Comparison of ENCODE assay signal across 10 mouse cellular contexts in the genomic region with DNA sequence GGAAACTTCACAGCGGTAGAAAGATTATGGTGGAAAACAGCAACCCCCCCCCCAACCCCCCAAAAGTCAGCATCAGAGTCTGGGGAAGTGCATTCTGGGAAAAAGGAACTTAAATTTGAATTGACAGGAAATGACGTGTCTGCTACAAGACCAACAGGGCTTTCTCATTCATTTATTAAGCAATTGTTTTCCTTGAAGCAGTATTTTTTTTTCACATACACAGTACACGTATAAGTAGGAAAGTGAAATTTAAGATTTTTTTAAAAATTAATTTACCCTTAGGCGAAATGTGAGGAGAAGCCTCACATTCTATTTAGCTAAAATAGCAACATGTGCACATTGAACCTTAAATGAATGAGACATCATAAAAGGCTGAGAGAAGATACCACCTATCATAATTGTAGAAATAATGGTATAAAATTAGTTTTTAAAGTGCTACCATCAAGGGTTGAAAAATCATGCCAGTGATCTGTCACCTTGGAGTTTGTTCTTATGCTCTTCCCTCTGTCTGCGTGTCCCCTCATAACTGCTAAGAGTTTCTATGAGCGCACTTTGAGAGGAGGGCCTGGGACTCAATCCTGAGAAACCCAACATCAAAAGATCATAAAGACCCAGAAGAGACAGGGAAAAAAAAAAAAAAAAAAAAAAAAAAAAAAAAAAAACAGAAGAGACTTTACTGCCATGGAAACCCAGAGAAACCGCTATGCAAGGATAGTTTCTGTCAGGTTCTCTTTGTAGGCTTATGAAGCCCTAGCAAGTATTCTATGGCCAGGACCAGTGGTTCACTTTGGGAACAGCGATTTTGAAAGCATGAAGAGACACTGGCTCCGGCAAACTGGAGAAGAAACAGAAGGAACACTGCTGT. TPM values are rescaled to one million over a fixed set of nuclear protein-coding genes. Genes with fewer than 3 reads are reported as not detected.
DNase-seq lines count a peak whose midpoint lies in the region; ATAC-seq and TF ChIP-seq lines count a peak whose summit lies in the region.
"Had no signal": no experiment of that assay in that cellular context is flagged by ENCODE, and none has a peak within 500 bp of the region (broad histone marks: within the 10 kb centered on the region; RNA-seq: fewer than 3 reads in every experiment).

No protein-coding gene starts in this region.

- DNase-seq in cerebellum, adult 2 months = no peak
- no peak for DNase-seq in cerebellum, postnatal 36 days
- no peak for DNase-seq in neural tube, embryonic 11.5 days (ENCODE audit: low spot score)
- no peak for DNase-seq in neural tube, embryonic 10.5 days (ENCODE audit: extremely low spot score, low spot score)
- DNase-seq in gastrocnemius, postnatal 36 days = no peak
- no peak for DNase-seq in adipocyte (ENCODE audit: low spot score)

- no peak for TF ChIP-seq CTCF in cerebellum, adult 2 months (IDR thresholded peaks at IDR 0.05; ENCODE audit: borderline replicate concordance, insufficient read depth, low read depth, low read length)

- no peak overlapping the region for H3K27ac ChIP-seq in cerebellum, adult 2 months (ENCODE audit: insufficient read depth, low read length)
- no peak overlapping the region for H3K27ac ChIP-seq in neural tube, embryonic 11.5 days (ENCODE audit: low read depth, low read length)
- H3K27ac ChIP-seq in liver, embryonic 12.5 days = peak overlapping the region; percentile 54; the same call in 1 of the 2 replicates
- H3K27ac ChIP-seq in stomach, embryonic 14.5 days (ENCODE audit: low read length) = no peak overlapping the region

- no peaks in the 10 kb centered on the region for H3K27me3 ChIP-seq in cerebellum, adult 2 months (ENCODE audit: control insufficient read depth, insufficient read depth, low read length)
- no peaks in the 10 kb centered on the region for H3K27me3 ChIP-seq in neural tube, embryonic 11.5 days (ENCODE audit: control insufficient read depth, insufficient read depth, low read length)
- H3K27me3 ChIP-seq in liver, embryonic 12.5 days (replicated peaks) = no peaks in the 10 kb centered on the region
- no peaks in the 10 kb centered on the region for H3K27me3 ChIP-seq in stomach, embryonic 14.5 days (ENCODE audit: control insufficient read depth, insufficient read depth, low read length)

- H3K4me1 ChIP-seq in cerebellum, adult 2 months (ENCODE audit: control insufficient read depth, insufficient read depth, low read length) = no peaks in the 10 kb centered on the region; the same call in 1 of the 2 replicates
- no peaks in the 10 kb centered on the region; the same call in 1 of the 2 replicates for H3K4me1 ChIP-seq in neural tube, embryonic 11.5 days (ENCODE audit: control insufficient read depth, insufficient read depth, low read length)
- peaks cover 16% of the 10 kb centered on the region for H3K4me1 ChIP-seq in liver, embryonic 12.5 days
- H3K4me1 ChIP-seq in stomach, embryonic 14.5 days (ENCODE audit: control insufficient read depth, insufficient read depth, low read length) = peaks cover 4% of the 10 kb centered on the region; the same call in 1 of the 2 replicates

- TF ChIP-seq POLR2A in cerebellum, adult 2 months (IDR thresholded peaks at IDR 0.05; ENCODE audit: borderline replicate concordance, insufficient read depth, low read length) = no peak

- no peak for ATAC-seq in neural tube, embryonic 11.5 days (ENCODE audit: insufficient read depth, low FRiP score, low TSS enrichment)
- no peak for ATAC-seq in liver, embryonic 12.5 days
- ATAC-seq in stomach, embryonic 14.5 days (ENCODE audit: insufficient number of reproducible peaks, insufficient read depth, low FRiP score, low read depth) = no peak

- 80% methylated on average over 9 of the region's 9 CpGs for WGBS in cerebellum, adult 2 months
- WGBS in neural tube, embryonic 11.5 days = 78% methylated on average over 9 of the region's 9 CpGs
- 69% methylated on average over 9 of the region's 9 CpGs for WGBS in liver, embryonic 12.5 days (ENCODE audit: insufficient replicate concordance)
- 81% methylated on average over 9 of the region's 9 CpGs for WGBS in stomach, embryonic 14.5 days

- H3K36me3 ChIP-seq in neural tube, embryonic 11.5 days (ENCODE audit: control insufficient read depth, insufficient read depth, low read length) = no peaks in the 10 kb centered on the region
- no peaks in the 10 kb centered on the region for H3K36me3 ChIP-seq in liver, embryonic 12.5 days
- no peaks in the 10 kb centered on the region for H3K36me3 ChIP-seq in stomach, embryonic 14.5 days (ENCODE audit: control insufficient read depth, insufficient read depth, low read length)

- peak overlapping the region; percentile 34 for H3K4me2 ChIP-seq in neural tube, embryonic 11.5 days (ENCODE audit: low read depth)
- peak overlapping the region; percentile 65 for H3K4me2 ChIP-seq in liver, embryonic 12.5 days
- peak overlapping the region; percentile 15; the same call in 1 of the 2 replicates for H3K4me2 ChIP-seq in stomach, embryonic 14.5 days (replicated peaks; ENCODE audit: low read depth, low read length)

- peak overlapping the region; percentile 35 for H3K4me3 ChIP-seq in cerebellum, adult 2 months (replicated peaks; ENCODE audit: insufficient read depth, low read depth, low read length)
- H3K4me3 ChIP-seq in neural tube, embryonic 11.5 days (ENCODE audit: low read depth, low read length) = 0 out of 2 replicates have a peak overlapping the region, but pooled peaks have one; percentile 14
- peak overlapping the region; percentile 48 for H3K4me3 ChIP-seq in liver, embryonic 12.5 days
- H3K4me3 ChIP-seq in stomach, embryonic 14.5 days (ENCODE audit: low read depth, low read length) = peak overlapping the region; percentile 10

- no peak overlapping the region for H3K9ac ChIP-seq in neural tube, embryonic 11.5 days (ENCODE audit: low read length)
- H3K9ac ChIP-seq in liver, embryonic 12.5 days = no peak overlapping the region
- no peak overlapping the region for H3K9ac ChIP-seq in stomach, embryonic 14.5 days (replicated peaks; ENCODE audit: low read depth, low read length)

- H3K9me3 ChIP-seq in neural tube, embryonic 11.5 days (ENCODE audit: control insufficient read depth, low read length) = no peaks in the 10 kb centered on the region
- H3K9me3 ChIP-seq in liver, embryonic 12.5 days (replicated peaks) = no peaks in the 10 kb centered on the region
- no peaks in the 10 kb centered on the region for H3K9me3 ChIP-seq in stomach, embryonic 14.5 days (ENCODE audit: control insufficient read depth, low read depth, low read length)

- intact Hi-C loops in gastrocnemius, postnatal 36 days (cut with DNase I) = no loop called here

RNA-seq across cellular contexts. Expression of a gene that starts 21.7 kb away (rescaled TPM):
- polyA plus RNA-seq in cerebellum, adult 2 months (2012; rRNA removed) = not detected in 2 replicates
- polyA plus RNA-seq in neural tube, embryonic 11.5 days (2014; fragmentation: Nextera tagmentation; extraction: Ambion mirVana) = 0.47 and 0.57 TPM in 2 replicates
- not detected in 2 replicates for polyA plus RNA-seq in liver, embryonic 12.5 days (2016; fragmentation: Nextera tagmentation; extraction: Ambion mirVana)
- not detected in 2 replicates for polyA plus RNA-seq in stomach, embryonic 14.5 days (2014; fragmentation: Nextera tagmentation; extraction: Ambion mirVana)
- total RNA-seq in gastrocnemius, postnatal 36 days (2021) = 10 to 100 TPM; 12.6 to 19.5 TPM
- total RNA-seq: layer of hippocampus, adult 8-10 months had no signal
- polyA plus RNA-seq: brain, embryonic 14.5 days had no signal

RNA-seq across cellular contexts. Expression of a gene that starts 47.7 kb away (rescaled TPM):
- polyA plus RNA-seq in cerebellum, adult 2 months (2012; rRNA removed) = not detected in 2 replicates
- polyA plus RNA-seq in neural tube, embryonic 11.5 days (2014; fragmentation: Nextera tagmentation; extraction: Ambion mirVana) = 0.38 TPM in 1 of 2 replicates, not detected in the other
- 0.18 TPM in 1 of 2 replicates, not detected in the other for polyA plus RNA-seq in liver, embryonic 12.5 days (2016; fragmentation: Nextera tagmentation; extraction: Ambion mirVana)
- polyA plus RNA-seq in stomach, embryonic 14.5 days (2014; fragmentation: Nextera tagmentation; extraction: Ambion mirVana) = 2.2 and 3.0 TPM in 2 replicates
- not detected for total RNA-seq in gastrocnemius, postnatal 36 days (2021)
- total RNA-seq: layer of hippocampus, adult 8-10 months had no signal

Comparison
In these comparisons a context has a peak if more than half of its experiments do, and no peak if none do; other contexts are left out.
1. H3K4me2 ChIP-seq: peak in every context shown above with its lines; median percentile 65 in liver, embryonic 12.5 days; 34 in neural tube, embryonic 11.5 days; 15 in stomach, embryonic 14.5 days.